ENCODE assay signal across 25 mouse cellular contexts in genomic region chr15:100328089-100328488, GRCm38 (mm10). TPM values are rescaled to one million over a fixed set of nuclear protein-coding genes. Genes with fewer than 3 reads are reported as not detected.
A peak's percentile ranks its signal among the peaks of the same experiment; 100 is the strongest.
DNase-seq lines count a peak whose midpoint lies in the region; ATAC-seq and TF ChIP-seq lines count a peak whose summit lies in the region.
"Not testable (repeated sequence)": the region's sequence is repeated elsewhere in the genome, so short reads cannot be mapped to it uniquely, and the experiment has no call there.
"Had no signal": no experiment of that assay in that cellular context is flagged by ENCODE, and none has a peak within 500 bp of the region (broad histone marks: within the 10 kb centered on the region; RNA-seq: fewer than 3 reads in every experiment).

No protein-coding gene starts in this region.

- H3K4me1 ChIP-seq in kidney, postnatal 0 days (replicated peaks; ENCODE audit: insufficient read depth, low read length); liver, adult 2 months (ENCODE audit: control insufficient read depth, insufficient read depth, low read length); lung, postnatal 0 days (ENCODE audit: insufficient read depth, low read depth, low read length): not testable (repeated sequence)

- TF ChIP-seq CTCF in kidney, postnatal 0 days (IDR thresholded peaks at IDR 0.05; ENCODE audit: low read depth), result peak; percentile 34; the same call in 1 of the 2 replicates
- TF ChIP-seq CTCF in liver, adult 2 months (IDR thresholded peaks at IDR 0.05; ENCODE audit: low read depth, low read length), result peak; percentile 34; the same call in 1 of the 2 replicates
- TF ChIP-seq CTCF in lung, postnatal 0 days (IDR thresholded peaks at IDR 0.05), result peak; percentile 47

- DNase-seq in CD4-positive, CD25-positive, alpha-beta regulatory T cell, adult 2 months (ENCODE audit: low read depth, low spot score), result peak; percentile 40
- DNase-seq in ES-CJ7 (ENCODE audit: low read depth, low spot score) (peak; percentile 51), ZHBTc4 (ENCODE audit: low read depth, low spot score) (peak; percentile 66)
- peak; percentile 36 for DNase-seq in induced T-regulatory cell, adult 2 months (ENCODE audit: low read depth)
- not testable (repeated sequence) for DNase-seq in kidney, postnatal 0 days (ENCODE audit: low spot score); liver, adult 2 months (ENCODE audit: extremely low read depth, low read depth, low spot score); lung, postnatal 0 days (ENCODE audit: low spot score)

- 67% methylated on average over 3 of the region's 4 CpGs for WGBS in kidney, postnatal 0 days
- 78% methylated on average over 4 of the region's 4 CpGs for WGBS in liver, adult 2 months
- WGBS in lung, postnatal 0 days, result 65% methylated on average over 3 of the region's 4 CpGs

- not testable (repeated sequence) for H3K4me2 ChIP-seq in kidney, postnatal 0 days (ENCODE audit: low read length); lung, postnatal 0 days (replicated peaks; ENCODE audit: low read depth, low read length)

- not testable (repeated sequence) for H3K79me2 ChIP-seq in liver, adult 2 months (ENCODE audit: control insufficient read depth, insufficient read depth, low read length)

- not testable (repeated sequence) for H3K36me3 ChIP-seq in kidney, postnatal 0 days (ENCODE audit: insufficient read depth, low read length); liver, adult 2 months (ENCODE audit: control insufficient read depth, insufficient read depth, low read length); lung, postnatal 0 days (ENCODE audit: insufficient read depth, low read length)

- H3K27me3 ChIP-seq in kidney, postnatal 0 days (ENCODE audit: insufficient read depth, low read length); liver, adult 2 months (ENCODE audit: control insufficient read depth, insufficient read depth, low read length); lung, postnatal 0 days (replicated peaks; ENCODE audit: insufficient read depth, low read length): not testable (repeated sequence)

- not testable (repeated sequence) for ATAC-seq in kidney, postnatal 0 days (replicated peaks; ENCODE audit: low FRiP score, low read depth); lung, postnatal 0 days

- TF ChIP-seq EP300 in lung, postnatal 0 days (IDR thresholded peaks at IDR 0.05), result not testable (repeated sequence)

- TF ChIP-seq POLR2A in liver, adult 2 months (IDR thresholded peaks at IDR 0.05; ENCODE audit: extremely low read depth, insufficient read depth, low read length), result not testable (repeated sequence)

- not testable (repeated sequence) for H3K9ac ChIP-seq in kidney, postnatal 0 days (ENCODE audit: low read depth, low read length); liver, adult 2 months (ENCODE audit: low read depth, low read length); lung, postnatal 0 days (replicated peaks; ENCODE audit: low read depth)

- H3K4me3 ChIP-seq in kidney, postnatal 0 days (replicated peaks; ENCODE audit: low read depth, low read length); liver, adult 2 months (ENCODE audit: insufficient read depth, low read depth, low read length); lung, postnatal 0 days (ENCODE audit: low read depth, low read length): not testable (repeated sequence)

- H3K9me3 ChIP-seq in kidney, postnatal 0 days (replicated peaks; ENCODE audit: low read length); lung, postnatal 0 days (ENCODE audit: low read length): not testable (repeated sequence)

- H3K27ac ChIP-seq in kidney, postnatal 0 days; liver, adult 2 months (replicated peaks; ENCODE audit: insufficient read depth, low read depth, low read length); lung, postnatal 0 days (ENCODE audit: low read length): not testable (repeated sequence)

RNA-seq across cellular contexts. Expression of gene Mettl7a3, which starts 6.6 kb away (rescaled TPM):
- 0.23 and 0.41 TPM in 2 replicates for polyA plus RNA-seq in kidney, postnatal 0 days (2015; fragmentation: Nextera tagmentation; extraction: Ambion mirVana)
- not detected in 2 replicates for total RNA-seq in liver, adult 2 months (2014; rRNA removed)
- not detected in 2 replicates for polyA plus RNA-seq in liver, adult 2 months (2012; rRNA removed)
- 0.12 TPM in 2 replicates for polyA plus RNA-seq in lung, postnatal 0 days (2015; fragmentation: Nextera tagmentation; extraction: Ambion mirVana)
- total RNA-seq: adrenal gland, postnatal 36 days; common myeloid progenitor, adult 5-6 weeks; heart, postnatal 36 days had no signal
- polyA plus RNA-seq: erythroblast, embryonic 14.5 days; forebrain, embryonic 10.5 days; forebrain, embryonic 14.5 days; heart, embryonic 13.5 days; heart, postnatal 0 days; inflammation-experienced regulatory T-cells, adult 6 months had no signal

RNA-seq across cellular contexts. Expression of gene Mettl7a1, which starts 24.1 kb away (rescaled TPM):
- 14.3 and 15.0 TPM in 2 replicates for polyA plus RNA-seq in kidney, postnatal 0 days (2015; fragmentation: Nextera tagmentation; extraction: Ambion mirVana)
- total RNA-seq in liver, adult 2 months (2014; rRNA removed), result 327 and 366 TPM in 2 replicates
- polyA plus RNA-seq in liver, adult 2 months (2012; rRNA removed), result 201 TPM in 2 replicates
- polyA plus RNA-seq in lung, postnatal 0 days (2015; fragmentation: Nextera tagmentation; extraction: Ambion mirVana), result 62.9 and 88.1 TPM in 2 replicates

RNA-seq across cellular contexts. Expression of gene Methig1, which starts 24.9 kb away (rescaled TPM):
- polyA plus RNA-seq in kidney, postnatal 0 days (2015; fragmentation: Nextera tagmentation; extraction: Ambion mirVana), result 1.9 and 2.0 TPM in 2 replicates
- total RNA-seq in liver, adult 2 months (2014; rRNA removed), result not detected in 2 replicates
- 0.15 TPM in 1 of 2 replicates, not detected in the other for polyA plus RNA-seq in liver, adult 2 months (2012; rRNA removed)
- polyA plus RNA-seq in lung, postnatal 0 days (2015; fragmentation: Nextera tagmentation; extraction: Ambion mirVana), result not detected in 2 replicates
- total RNA-seq: common myeloid progenitor, adult 5-6 weeks; gastrocnemius, postnatal 36 days; heart, postnatal 36 days had no signal
- polyA plus RNA-seq: adrenal gland, adult 2 months; brain, embryonic 14.5 days; embryonic facial prominence, embryonic 15.5 days; erythroblast, embryonic 14.5 days; forebrain, embryonic 10.5 days; forebrain, embryonic 14.5 days; heart, embryonic 13.5 days; heart, postnatal 0 days; hindbrain, embryonic 15.5 days had no signal

RNA-seq across cellular contexts. Expression of gene Mettl7a2, which starts 24.9 kb away (rescaled TPM):
- polyA plus RNA-seq in kidney, postnatal 0 days (2015; fragmentation: Nextera tagmentation; extraction: Ambion mirVana), result 1.8 and 2.8 TPM in 2 replicates
- 0.13 TPM in 1 of 2 replicates, not detected in the other for total RNA-seq in liver, adult 2 months (2014; rRNA removed)
- 0.05 and 0.18 TPM in 2 replicates for polyA plus RNA-seq in liver, adult 2 months (2012; rRNA removed)
- 0.11 and 0.19 TPM in 2 replicates for polyA plus RNA-seq in lung, postnatal 0 days (2015; fragmentation: Nextera tagmentation; extraction: Ambion mirVana)
- total RNA-seq: common myeloid progenitor, adult 5-6 weeks had no signal
- polyA plus RNA-seq: adrenal gland, adult 2 months; brain, embryonic 14.5 days; embryonic facial prominence, embryonic 11.5 days; embryonic facial prominence, embryonic 15.5 days; erythroblast, embryonic 14.5 days; forebrain, embryonic 10.5 days; forebrain, embryonic 14.5 days; heart, embryonic 13.5 days; heart, postnatal 0 days; hindbrain, embryonic 11.5 days; hindbrain, embryonic 15.5 days; inflammation-experienced regulatory T-cells, adult 6 months had no signal

RNA-seq across cellular contexts. Expression of gene Higd1c, which starts 36.3 kb away (rescaled TPM):
- 0.69 TPM in 1 of 2 replicates, not detected in the other for polyA plus RNA-seq in kidney, postnatal 0 days (2015; fragmentation: Nextera tagmentation; extraction: Ambion mirVana)
- total RNA-seq in liver, adult 2 months (2014; rRNA removed), result not detected in 2 replicates
- not detected in 2 replicates for polyA plus RNA-seq in liver, adult 2 months (2012; rRNA removed)
- polyA plus RNA-seq in lung, postnatal 0 days (2015; fragmentation: Nextera tagmentation; extraction: Ambion mirVana), result not detected in 2 replicates
- total RNA-seq: adrenal gland, postnatal 36 days; common myeloid progenitor, adult 5-6 weeks; ES-E14; gastrocnemius, adult 8-10 months; gastrocnemius, postnatal 36 days; heart, postnatal 36 days had no signal
- polyA plus RNA-seq: adrenal gland, adult 2 months; brain, embryonic 14.5 days; embryonic facial prominence, embryonic 11.5 days; embryonic facial prominence, embryonic 15.5 days; erythroblast, embryonic 14.5 days; forebrain, embryonic 10.5 days; forebrain, embryonic 14.5 days; heart, embryonic 13.5 days; heart, postnatal 0 days; hindbrain, embryonic 11.5 days; inflammation-experienced regulatory T-cells, adult 6 months had no signal
